Mouse (Mus musculus) Muller cell, postnatal 12 days (primary cell): ENCODE measurements around the gene Ptbp1.

Source experiments
- DNase-seq: peaks from one replicate; pipeline ENCODE4 v3.0.0-alpha.2; 2015; ENCODE audit errors: inconsistent ontology term

Gene Ptbp1

DNA sequence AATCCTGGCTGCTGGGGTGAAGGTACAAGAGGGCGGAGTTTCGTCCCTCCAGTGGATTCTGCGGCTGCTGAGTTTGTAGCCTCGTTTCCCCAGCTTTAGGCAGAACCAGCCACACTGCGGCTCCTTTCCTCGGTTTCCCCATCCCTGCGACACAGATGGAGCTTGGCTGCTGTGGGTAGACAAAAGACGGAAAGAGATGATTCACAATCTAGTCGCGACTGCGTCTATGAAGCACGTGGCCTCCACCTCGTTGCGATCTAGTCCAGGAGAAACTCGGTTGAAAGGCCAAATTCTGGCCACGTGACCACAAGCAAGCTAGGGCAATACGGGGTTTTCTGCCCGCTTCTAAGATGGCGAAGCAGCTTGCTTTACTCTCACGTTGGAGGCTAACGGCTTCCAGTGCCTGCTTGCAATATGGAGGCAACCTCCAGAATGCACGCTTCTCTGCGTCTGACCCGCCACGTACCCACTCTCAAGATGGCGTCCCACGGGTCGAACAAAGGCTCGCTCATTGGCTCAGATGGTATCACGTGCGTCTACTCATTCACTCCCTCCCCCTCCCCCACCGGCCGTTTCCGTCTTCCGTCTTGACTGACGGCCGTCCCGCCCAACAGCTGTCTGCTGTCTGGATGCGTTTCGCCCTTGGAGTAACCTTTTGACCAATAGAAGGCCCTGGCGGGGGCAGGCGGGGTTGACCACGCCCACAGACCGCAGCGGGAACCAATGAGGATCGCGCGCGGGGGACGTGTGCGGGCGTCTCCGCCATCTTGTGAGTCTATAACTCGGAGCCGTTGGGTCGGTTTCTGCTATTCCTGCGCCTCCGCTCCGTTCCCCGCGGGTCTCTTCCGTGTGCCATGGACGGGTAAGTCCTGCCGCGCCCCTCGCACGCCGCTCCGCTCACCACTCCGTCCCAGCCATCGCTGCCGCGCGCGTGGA lies at the start of gene Ptbp1:
Gene Ptbp1 (plus strand): TSS at position 568 of the 936 bp plus-strand sequence.
- peak; percentile 100 for DNase-seq

DNA sequence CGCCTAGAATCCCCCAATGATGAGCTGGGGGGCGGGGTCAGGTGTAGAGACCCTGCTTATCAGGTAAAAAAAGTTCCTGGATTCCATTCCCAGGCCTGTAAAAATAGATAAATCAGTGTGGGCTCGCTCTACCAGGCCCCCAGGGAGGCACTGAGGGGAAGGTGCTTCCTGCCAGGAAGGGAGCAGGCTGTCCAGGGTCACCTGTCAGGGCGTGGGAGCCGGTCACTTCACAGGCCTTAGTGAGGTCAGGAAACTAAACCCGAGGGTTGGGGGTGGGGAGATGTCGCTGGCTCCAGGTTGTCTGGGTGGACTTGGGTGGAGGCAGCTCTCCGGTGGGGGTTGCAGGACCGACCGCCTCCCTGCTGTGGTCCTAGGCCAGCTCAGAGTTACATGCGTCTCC lies 48.6 kb upstream of the Ptbp1 start:
- DNase-seq: no peak

DNA sequence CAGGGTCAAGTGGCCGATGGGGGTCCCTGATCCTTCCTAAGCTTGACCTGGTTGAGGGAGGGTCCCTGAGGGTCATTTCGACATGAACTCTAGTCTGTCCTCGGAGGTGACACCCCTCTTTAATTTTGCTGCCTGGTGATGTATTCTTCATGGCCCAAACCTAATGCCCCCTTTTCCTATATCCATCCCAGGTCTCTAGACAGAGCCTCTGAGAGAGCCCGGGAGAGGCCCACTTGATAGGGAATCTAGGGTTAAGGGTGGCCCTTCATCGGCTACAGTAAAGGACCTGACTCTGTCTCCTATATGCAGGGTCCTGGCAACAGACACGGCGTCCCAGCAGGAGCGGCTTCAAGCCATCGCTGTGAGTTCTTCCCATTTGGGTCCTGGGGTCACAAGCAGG lies 47.9 kb upstream of the Ptbp1 start:
- DNase-seq: no peak

DNA sequence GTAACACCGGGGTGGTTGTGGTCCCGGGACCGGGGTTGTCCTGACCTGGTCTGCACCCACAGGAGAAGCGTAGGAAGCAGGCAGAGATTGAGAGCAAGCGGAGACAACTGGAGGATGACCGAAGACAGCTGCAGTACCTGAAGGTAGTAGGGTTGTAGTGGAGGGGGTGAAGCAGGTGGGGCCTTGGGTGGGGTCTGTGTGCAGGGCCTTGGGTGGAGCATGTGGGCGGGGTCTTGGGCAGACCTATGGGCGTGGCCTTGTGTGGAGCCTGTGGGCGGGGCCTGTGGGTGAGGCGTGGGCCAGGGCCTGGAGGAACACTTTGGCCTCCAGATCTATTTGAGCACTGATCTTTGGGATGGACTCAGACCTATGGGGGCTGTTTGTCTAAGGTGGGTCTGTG lies 47.3 kb upstream of the Ptbp1 start:
- DNase-seq: no peak

DNA sequence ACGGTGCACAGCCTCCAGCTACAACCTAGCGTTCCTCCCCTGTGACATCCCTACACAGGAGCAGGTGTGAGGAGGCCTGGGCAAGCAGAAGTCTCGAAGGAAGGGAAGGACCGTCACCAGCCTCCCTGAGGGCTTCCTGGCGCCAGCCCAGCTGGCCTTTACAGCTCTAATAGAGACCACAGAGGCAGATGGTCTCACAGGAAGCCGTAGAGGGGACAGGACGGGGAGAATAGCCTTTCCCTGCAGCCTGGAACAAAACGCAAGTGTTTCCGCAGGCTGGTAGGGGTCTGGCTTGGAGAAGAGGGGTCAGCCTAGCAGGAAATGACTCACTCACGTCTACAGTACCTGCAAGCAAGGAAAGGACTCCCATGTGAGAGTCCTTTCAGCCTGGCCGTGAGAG lies 46.4 kb upstream of the Ptbp1 start:
- no peak for DNase-seq

DNA sequence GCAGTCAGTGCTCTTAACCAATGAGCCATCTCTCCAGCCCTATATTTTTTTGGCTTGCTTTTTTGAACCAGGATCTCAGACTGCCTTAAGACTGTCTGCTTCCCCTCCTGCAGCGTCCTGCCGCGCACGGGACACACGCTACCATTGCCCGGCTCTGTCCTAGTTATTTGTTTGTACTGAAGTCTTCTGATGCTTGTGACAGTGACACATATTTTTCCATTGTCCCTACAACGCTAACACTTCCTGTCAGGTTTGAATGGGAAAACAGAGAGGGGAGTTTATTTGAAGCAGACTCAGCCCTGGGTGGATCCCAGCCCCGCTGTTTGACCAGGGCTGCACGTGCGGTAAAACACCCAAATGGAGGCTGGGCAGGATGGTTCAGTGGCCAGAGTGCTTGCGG lies 45.5 kb upstream of the Ptbp1 start:
- DNase-seq: no peak

DNA sequence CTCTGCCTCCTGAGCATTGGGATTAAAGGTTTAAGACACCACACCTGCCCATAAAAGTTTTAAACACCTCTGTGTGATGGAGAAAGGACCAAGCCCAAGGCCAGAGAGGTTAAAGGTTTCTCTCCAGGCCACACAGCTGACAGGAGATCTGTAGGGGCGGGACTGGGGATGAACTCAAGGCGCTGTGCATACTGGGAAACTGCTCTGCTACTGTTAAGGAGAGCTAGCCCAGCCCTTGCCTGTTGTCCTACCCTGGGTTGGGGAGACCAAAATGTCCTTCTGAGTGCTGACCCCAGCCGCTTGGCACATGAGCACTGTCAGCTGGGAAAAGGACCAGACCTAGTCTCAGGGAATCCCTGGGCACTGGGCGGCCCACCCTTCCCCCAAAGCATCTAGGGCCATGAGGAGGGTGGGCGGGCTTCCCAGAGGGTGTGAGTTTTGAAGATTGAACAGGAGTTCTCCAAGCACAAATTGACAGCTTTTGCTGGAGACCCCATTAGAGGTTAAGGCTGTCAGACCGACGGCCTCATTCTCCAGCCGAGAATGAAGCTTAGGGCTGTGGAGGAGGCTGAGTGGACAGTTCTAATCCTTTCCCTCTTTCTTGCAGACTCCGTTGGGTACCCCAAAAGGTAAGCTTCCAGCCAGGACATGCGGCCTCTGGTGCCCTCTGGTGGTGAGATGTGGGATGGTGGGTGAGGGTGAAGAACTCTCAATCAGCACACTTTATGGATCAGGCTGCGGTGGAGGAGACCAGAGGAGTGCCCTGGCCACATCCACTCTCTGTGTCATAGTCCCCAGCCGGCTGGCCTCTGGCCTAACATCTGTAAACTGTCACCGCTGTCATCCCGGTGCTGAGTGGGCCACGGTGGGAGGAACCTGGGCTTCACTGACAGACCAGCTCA lies 42.2 kb upstream of the Ptbp1 start:
- DNase-seq: peak; percentile 82

DNA sequence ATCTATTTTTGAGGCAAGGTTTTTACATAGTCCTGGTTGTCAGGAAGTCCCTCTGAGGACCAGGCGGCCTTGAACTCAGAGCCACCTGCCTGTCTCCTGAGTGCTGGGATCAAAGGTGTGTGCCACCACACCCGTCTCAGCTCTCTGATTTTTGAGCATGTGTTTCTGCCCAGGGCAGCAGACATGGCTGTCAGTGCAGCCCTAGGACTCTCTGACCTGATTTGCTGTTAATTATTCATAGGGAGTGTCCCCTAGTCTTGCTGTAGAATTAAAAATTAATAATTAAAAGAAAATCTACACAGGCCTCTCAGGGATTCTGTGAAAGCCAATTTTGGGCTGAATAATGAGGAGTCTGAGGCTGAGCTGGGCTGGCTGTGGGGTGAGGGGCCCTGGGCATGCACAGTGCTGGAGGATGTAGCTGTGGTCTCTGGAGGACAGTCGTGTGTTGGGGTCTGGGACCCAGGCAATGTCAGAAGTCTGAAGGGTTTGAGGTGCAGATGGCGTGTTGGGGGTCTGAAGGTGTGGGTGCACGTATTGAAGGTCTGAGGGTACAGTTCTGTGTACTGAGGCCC lies 39.9 kb upstream of the Ptbp1 start:
- DNase-seq: no peak

DNA sequence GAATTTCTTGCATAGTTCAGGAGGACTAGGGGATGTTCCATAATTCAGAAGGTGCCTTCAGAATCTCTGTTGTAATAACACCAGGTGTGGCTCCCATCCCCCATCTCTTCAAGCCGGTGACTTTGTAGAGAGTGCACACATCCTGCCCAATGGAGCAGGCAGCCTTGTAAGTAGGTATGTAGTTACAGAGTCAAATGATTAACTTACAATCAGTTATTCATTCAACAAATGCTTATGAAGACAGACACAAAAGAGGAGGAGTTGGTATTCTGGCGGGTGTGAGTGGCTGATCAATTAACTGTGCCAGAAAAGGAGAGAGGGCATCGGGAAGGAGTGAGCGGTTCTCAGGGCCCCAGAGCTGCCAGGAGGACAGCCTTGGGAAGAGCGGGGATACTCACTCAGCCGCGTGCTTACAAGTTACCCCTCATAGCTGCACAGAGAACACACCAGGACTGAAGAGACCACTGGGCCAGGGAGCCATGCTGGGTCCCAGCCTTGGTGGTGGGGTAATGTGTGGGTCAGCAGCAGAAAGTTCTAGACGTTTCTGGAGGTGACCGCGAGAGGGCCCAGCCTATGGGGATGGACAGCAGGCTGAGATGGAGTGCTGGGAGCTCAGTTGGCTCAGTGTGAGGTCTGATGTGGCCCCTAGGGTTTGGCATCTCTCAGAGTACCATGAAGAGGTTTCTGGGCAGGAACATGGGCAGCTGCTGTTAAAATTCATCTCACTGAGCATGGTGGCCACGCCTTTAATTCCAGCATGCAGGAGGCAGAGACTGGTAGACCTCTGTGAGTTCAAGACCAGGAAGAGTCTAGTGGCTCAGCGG lies 38.3 kb upstream of the Ptbp1 start:
- DNase-seq: no peak

DNA sequence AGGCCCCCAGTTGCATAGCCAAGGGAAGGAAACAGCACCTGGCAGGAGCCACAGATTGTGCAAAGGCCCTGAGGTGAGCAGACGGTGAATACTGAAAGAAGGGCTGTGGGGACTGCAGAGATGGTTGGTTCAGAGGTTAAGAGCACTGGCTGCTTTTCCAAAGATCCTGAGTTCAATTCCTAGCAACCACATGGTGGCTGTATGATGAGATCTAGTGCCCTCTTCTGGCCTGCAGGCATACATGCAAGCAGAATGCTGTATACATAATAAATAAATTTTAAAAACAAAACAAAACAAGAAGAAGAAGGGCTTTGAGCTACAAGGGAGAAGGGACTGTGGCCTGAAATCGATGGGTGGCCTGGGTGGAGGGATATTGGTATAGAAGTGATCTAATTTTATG lies 37.1 kb upstream of the Ptbp1 start:
- no peak for DNase-seq

DNA sequence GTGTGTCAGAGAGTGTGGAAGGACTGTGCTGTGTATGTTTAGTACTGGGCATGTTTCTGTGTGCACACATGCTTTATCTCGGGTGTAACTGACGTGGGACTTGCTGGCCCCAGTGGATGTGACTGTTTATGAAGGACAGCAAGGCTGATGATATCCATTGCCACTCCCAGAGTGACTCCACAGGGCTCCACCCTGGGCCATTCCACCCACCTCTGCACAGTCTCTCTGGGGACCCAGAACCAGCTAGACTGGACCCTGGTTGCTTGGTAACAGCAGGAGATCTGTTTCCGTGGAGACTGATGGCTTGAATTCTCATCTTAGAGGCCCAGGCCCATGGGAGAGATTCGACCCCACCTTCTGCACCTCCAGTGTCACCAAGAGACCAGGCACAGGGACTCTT lies 36.0 kb upstream of the Ptbp1 start:
- no peak for DNase-seq

DNA sequence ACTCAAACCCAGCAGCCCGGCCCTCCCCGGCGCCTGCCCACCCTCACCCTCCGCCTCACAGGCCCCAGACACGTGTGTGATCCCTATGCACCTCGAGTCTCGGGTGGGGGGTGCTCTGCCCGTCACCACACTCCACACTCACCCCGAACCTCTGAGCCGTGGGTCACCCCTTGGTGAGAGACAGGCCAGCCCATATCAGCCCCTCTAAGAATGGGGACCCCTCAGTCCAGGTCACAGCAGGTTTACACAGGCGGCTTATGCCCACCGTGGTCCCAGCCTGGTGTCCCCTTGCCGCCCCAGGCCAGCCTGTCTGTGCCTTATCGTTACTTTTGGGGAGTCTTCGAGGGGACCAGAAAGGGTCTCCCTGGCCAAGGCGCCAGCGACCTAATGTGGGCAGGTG lies 34.6 kb upstream of the Ptbp1 start:
- no peak for DNase-seq

DNA sequence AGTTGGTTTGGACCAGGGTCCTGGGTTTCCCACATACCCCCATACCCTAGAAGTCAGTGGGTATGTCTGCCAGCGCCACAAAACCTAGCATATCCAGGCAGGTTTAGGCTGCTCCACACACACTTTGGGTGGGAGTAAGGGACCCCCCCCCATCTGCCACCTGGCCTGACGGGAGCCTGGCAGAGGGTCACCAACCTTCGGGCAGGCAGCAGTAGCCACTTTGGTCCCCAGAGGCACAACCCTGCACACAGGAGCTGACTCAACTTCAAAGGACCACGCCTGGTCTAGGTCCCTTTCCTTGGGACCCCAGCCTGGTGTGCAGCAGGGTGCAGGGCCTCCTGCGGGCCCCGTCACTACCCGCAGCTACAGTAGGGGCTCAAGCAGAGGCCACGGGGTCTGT lies 34.0 kb upstream of the Ptbp1 start:
- no peak for DNase-seq

DNA sequence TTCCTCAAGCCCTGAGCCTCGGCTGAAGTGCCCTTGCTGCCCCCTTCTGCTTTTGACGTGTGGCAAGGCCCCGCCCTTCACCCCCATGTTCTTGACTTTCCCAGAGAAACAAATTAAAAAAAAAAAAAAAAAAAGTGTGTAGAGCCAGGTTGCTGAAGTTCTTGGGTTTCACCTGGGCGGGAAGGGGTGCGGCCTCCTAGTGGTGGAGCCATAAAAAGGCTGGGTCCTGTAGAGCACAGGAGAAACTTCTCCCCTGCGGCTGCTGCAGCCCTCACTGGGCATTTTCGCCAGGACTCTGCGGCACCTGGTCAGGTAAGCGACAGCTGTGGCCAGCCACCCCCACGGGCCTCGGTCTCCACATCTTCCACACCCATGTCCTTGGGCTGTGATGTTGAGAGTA lies 33.4 kb upstream of the Ptbp1 start, which contains the start of gene Misp:
Gene Misp (plus strand): TSS at position 208 of the 400 bp plus-strand sequence.
- no peak for DNase-seq

DNA sequence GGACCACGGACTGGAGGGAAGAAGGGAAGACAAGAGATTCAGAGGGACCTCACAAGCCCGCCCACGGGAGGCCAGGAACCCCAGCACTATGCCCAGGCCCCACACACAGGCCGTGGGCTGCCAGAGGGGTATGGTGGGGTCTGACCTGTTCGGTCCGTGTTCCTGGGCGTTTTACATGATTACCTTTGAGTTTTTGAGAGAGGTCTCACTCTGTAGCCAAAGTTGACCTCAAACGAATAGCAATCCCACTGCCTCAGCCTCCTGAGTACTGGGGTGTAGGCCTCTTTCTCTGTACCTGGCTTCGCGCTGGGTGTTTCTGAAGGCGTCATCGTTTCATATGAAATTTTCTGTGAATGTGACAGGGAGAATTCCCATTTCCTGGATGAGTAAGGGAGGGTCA lies 32.5 kb upstream of the Ptbp1 start:
- DNase-seq: no peak

DNA sequence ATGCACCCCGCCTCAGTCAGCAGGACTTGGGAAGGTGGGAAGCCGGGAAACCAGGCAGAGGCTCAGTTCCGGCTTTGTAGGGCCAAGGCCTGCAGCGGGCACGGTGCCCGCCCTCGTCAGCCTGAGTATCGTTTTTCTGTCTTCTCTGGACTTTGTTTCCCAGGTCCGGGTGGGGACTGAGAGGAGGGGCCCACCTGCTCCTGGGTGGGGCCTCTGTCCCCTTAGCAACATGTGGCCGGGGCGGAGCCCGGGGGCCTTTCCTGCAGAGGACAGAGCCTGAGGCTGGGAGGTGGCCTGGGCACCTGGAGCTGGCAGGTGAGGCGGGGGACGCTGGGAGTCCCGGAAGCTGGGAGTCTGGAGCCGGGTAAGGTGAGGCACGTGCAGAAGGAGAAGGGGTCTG lies 31.9 kb upstream of the Ptbp1 start:
- DNase-seq: no peak

DNA sequence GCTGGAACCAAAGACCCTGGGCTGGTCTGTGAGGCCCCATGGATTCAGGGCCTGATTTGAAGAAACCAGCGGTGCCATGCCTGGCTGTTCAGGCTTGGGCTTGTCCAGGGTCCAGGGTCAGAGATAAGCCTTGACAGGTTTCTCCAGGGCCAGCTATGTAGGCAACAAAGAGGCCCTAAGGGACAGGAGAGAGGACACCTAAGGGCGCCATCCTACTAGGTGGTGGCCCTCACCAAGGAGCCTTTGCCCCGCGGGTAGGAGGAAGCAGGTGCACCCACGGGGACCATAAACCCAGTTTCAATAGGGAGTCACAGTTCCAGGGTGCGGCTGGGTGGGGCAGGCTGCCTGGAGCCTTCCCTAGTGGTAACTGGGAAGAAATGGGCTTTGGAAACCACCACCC lies 31.2 kb upstream of the Ptbp1 start:
- DNase-seq: no peak

DNA sequence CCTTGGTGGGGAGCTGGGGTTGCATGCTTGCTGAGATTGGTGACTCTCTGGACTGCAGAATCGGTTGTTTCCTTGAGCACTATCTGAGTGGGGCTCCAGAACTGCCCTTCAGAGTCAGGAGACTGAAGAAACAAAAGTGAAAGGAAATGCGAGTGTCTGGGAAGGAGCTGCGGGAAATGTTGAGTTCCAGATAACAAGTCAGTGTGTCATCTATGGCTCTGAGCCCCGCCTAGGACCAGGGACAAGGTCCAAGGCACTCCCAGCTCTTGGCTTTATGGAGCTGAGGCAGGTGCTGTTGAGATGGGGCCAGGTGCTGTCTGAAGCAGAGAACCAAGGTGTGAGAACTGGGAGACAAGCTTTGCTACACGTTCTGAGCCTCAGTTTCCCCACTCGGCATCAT lies 29.8 kb upstream of the Ptbp1 start:
- DNase-seq: no peak

DNA sequence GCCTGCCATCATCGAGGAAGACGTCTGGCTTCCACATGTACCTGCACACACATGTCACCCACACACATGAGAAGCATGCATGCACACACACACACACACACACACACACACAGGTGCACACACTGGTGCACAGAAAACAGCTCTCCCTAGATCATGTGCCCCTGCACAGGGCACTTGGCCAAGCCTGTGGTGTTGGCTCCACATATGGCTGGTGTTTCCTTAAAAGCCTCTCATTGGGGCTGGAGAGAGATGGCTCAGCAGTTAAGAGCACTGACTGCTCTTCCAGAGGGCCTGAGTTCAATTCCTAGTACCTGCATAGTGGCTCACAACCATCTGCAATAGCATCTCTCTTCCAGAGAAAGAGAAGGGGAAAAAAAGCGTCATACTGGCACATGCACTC lies 22.6 kb upstream of the Ptbp1 start:
- DNase-seq: no peak

DNA sequence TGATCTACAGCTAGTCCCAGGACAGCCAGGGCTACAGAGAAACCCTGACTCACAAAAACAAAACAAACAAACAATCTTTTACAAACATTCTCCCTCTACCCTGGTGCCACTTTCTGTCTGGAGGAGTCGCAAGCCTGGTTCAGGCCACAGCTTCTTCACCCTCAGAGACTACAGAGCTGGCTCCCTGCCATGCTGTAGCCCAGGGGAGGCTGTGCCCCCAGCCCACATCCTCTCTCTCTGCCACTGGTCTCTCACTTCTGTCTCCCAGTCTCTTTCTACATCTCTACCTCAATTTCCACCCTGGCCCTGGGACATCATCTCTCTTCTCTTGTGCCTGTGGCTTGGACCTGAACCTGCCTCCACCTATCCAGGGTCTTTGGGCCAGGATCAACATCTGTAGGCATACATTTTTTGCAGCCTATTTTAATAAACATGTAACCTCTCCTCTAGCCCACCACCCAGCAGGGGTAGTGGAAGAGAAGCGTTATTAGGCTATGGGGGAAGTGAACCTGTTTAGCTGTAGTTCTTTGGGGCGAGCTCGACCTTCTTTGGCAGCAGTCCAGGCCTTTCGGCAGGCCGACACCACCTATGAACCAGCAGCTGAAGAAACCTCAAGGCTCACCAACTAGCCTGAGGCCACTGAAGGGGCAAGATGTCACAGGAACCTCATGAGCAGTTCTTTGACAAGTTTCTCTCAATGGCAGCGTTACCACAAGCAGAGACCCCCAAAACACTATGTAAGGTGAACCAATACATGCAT lies 22.0 kb upstream of the Ptbp1 start:
- no peak for DNase-seq

DNA sequence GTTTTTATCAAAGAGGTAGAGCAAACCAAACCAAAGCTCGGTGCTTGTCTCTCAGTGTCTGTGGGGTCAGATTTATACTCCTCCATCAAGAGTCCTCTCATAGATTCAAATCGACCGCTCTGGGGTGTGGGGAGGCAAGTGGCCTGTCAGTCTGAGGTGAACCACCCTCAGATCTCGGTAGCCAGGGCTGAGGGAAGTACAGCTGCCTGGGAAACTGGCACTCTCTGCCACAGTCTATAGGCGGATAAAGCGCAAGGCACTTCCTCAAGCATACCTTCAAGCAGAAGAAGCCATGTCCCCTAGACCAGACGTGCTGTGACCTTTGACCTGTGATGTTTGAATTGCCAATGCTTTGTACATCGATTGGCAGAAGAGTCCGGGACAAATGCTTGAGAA lies 21.4 kb upstream of the Ptbp1 start:
- DNase-seq: no peak
